Mouse (Mus musculus) ES-Bruce4 (cell line): ENCODE results near the gene Arfgap3. TPM values are rescaled to one million over a fixed set of nuclear protein-coding genes. Genes with fewer than 3 reads are reported as not detected.

Experiments used
- H3K27ac ChIP-seq: 2 replicates; pipeline ENCODE4 v1.5.1; 2012; ENCODE audit warnings: low read length, inconsistent platforms; ENCODE audit not compliant: insufficient read depth
- H3K27me3 ChIP-seq: 2 replicates; pipeline ENCODE4 v1.6.1; 2012; ENCODE audit warnings: mild to moderate bottlenecking, low read length, inconsistent platforms; ENCODE audit not compliant: control insufficient read depth, poor library complexity, insufficient read depth, severe bottlenecking
- H3K36me3 ChIP-seq: 2 replicates; pipeline ENCODE4 v1.6.1; 2012; ENCODE audit warnings: inconsistent platforms, mild to moderate bottlenecking, low read length, moderate library complexity; ENCODE audit not compliant: control insufficient read depth, poor library complexity, insufficient read depth, severe bottlenecking
- H3K4me1 ChIP-seq: one replicate; pipeline ENCODE4 v1.8.1; 2011; ENCODE audit warnings: low read length; ENCODE audit not compliant: control insufficient read depth, insufficient read depth
- H3K4me3 ChIP-seq: 2 replicates; pipeline ENCODE4 v1.5.1; 2011; ENCODE audit warnings: low read depth, mild to moderate bottlenecking, low read length
- H3K9ac ChIP-seq: 2 replicates; pipeline ENCODE4 v1.6.1; 2012; ENCODE audit warnings: low read depth, mild to moderate bottlenecking, inconsistent platforms; ENCODE audit not compliant: poor library complexity, severe bottlenecking
- H3K9me3 ChIP-seq: replicated peaks from 2 replicates; pipeline ENCODE4 v1.6.1; 2012; ENCODE audit warnings: mild to moderate bottlenecking, low read length, inconsistent platforms; ENCODE audit not compliant: control insufficient read depth, poor library complexity, insufficient read depth, severe bottlenecking
- CTCF ChIP-seq: IDR thresholded peaks from one replicate; pipeline ENCODE4 v1.8.1; 2011; ENCODE audit warnings: low read depth, low read length
- EP300 ChIP-seq: IDR thresholded peaks from 2 replicates; pipeline ENCODE4 v1.6.1; 2011; ENCODE audit warnings: low read depth, low read length; ENCODE audit not compliant: insufficient read depth
- POLR2A ChIP-seq: IDR thresholded peaks from one replicate; pipeline ENCODE4 v1.8.1; 2011; ENCODE audit warnings: low read length; ENCODE audit not compliant: insufficient read depth
- polyA plus RNA-seq: library from polyadenylated mRNA; stranded (reverse); fragments of >200 nt; gene quantifications from 2 replicates; pipeline ENCODE4 v1.2.4, GENCODE M21; 2011; ENCODE audit warnings: low read depth; ENCODE audit not compliant: missing spikeins, insufficient read depth, insufficient read length

Gene Arfgap3
- polyA plus RNA-seq, 1 experiment: 10.0 TPM

GRCm38 (mm10) chr15:83338908-83339307 lies 11.1 kb downstream of the Arfgap3 start:
- Histone ChIP-seq H3K36me3 (no peaks in the 10 kb centered on the region), H3K9me3 (no peaks in the 10 kb centered on the region), H3K9ac (no peak overlapping the region), H3K4me3 (no peak overlapping the region), H3K27me3 (no peaks in the 10 kb centered on the region), H3K4me1 (no peaks in the 10 kb centered on the region), H3K27ac (no peak overlapping the region)
- no peak for TF ChIP-seq CTCF
- TF ChIP-seq POLR2A: no peak
- no peak for TF ChIP-seq EP300

- Histone ChIP-seq H3K36me3 (no peaks in the 10 kb centered on the region), H3K4me3 (no peak overlapping the region), H3K27ac (no peak overlapping the region), H3K9me3 (no peaks in the 10 kb centered on the region), H3K27me3 (no peaks in the 10 kb centered on the region), H3K9ac (peak overlapping the region; percentile 47), H3K4me1 (no peaks in the 10 kb centered on the region)
- TF ChIP-seq POLR2A (no peak), EP300 (no peak), CTCF (no peak)
Observed at GRCm38 (mm10) chr15:83337903-83338870, 11.9 kb downstream of the Arfgap3 start.

GRCm38 (mm10) chr15:83332373-83332772 lies 17.7 kb downstream of the Arfgap3 start:
- H3K9me3 ChIP-seq: no peaks in the 10 kb centered on the region
- H3K4me3 ChIP-seq: no peak overlapping the region
- H3K36me3 ChIP-seq: no peaks in the 10 kb centered on the region
- TF ChIP-seq POLR2A (no peak), CTCF (peak; percentile 76)
- H3K27me3 ChIP-seq: no peaks in the 10 kb centered on the region
- no peak overlapping the region for H3K27ac ChIP-seq
- peaks cover 5% of the 10 kb centered on the region for H3K4me1 ChIP-seq
- H3K9ac ChIP-seq: no peak overlapping the region

GRCm38 (mm10) chr15:83328952-83329351 lies 21.1 kb downstream of the Arfgap3 start:
- TF ChIP-seq POLR2A: no peak
- Histone ChIP-seq H3K4me1 (peaks cover 5% of the 10 kb centered on the region), H3K36me3 (no peaks in the 10 kb centered on the region), H3K9ac (no peak overlapping the region), H3K27me3 (no peaks in the 10 kb centered on the region), H3K4me3 (no peak overlapping the region), H3K9me3 (no peaks in the 10 kb centered on the region), H3K27ac (no peak overlapping the region)

- TF ChIP-seq EP300 (no peak), CTCF (no peak), POLR2A (no peak)
- Histone ChIP-seq H3K9ac (no peak overlapping the region), H3K27ac (no peak overlapping the region), H3K27me3 (no peaks in the 10 kb centered on the region), H3K36me3 (no peaks in the 10 kb centered on the region), H3K4me3 (no peak overlapping the region), H3K9me3 (no peaks in the 10 kb centered on the region), H3K4me1 (no peaks in the 10 kb centered on the region)
Observed at GRCm38 (mm10) chr15:83323071-83323470, 27.0 kb downstream of the Arfgap3 start.

GRCm38 (mm10) chr15:83314914-83315313 lies 35.1 kb downstream of the Arfgap3 start:
- TF ChIP-seq POLR2A (no peak), CTCF (no peak), EP300 (no peak)
- Histone ChIP-seq H3K9me3 (no peaks in the 10 kb centered on the region), H3K4me1 (no peaks in the 10 kb centered on the region), H3K9ac (no peak overlapping the region), H3K27me3 (no peaks in the 10 kb centered on the region), H3K4me3 (no peak overlapping the region), H3K27ac (no peak overlapping the region), H3K36me3 (no peaks in the 10 kb centered on the region; the same call in 1 of the 2 replicates)
